15 mouse cellular contexts compared by ENCODE assay signal in the genomic region with DNA sequence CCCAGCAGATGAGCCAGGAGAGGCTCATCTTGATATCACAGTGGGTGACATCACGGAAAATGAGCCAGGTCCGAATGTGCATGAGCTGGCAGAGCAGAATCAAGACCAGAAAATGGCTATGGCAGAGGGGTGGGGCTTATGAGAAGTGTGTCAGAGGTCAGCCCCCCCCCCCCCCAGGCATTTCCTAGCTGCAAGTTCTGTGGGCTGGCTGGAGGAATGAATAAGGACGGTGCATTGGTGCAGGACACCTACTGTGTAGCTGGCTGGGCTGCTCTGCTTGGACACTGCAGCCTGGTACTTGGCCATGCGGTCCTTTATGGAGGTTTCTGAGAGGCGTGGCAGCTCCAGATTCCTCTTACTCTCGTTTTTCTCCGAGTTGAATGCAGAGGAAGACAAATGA. TPM values are rescaled to one million over a fixed set of nuclear protein-coding genes. Genes with fewer than 3 reads are reported as not detected.
DNase-seq lines count a peak whose midpoint lies in the region; ATAC-seq and TF ChIP-seq lines count a peak whose summit lies in the region.
"Had no signal": no experiment of that assay in that cellular context is flagged by ENCODE, and none has a peak within 500 bp of the region (broad histone marks: within the 10 kb centered on the region; RNA-seq: fewer than 3 reads in every experiment).

No protein-coding gene starts in this region.

- peak overlapping the region; percentile 14; the same call in 1 of the 2 replicates for H3K27ac ChIP-seq in forebrain, embryonic 15.5 days (replicated peaks)
- H3K27ac ChIP-seq: gastrocnemius, adult 2 months; liver, embryonic 12.5 days had no signal

- no peak for TF ChIP-seq POLR2A in brain, embryonic 14.5 days (IDR thresholded peaks at IDR 0.05; ENCODE audit: borderline replicate concordance, extremely low read depth, insufficient read depth, insufficient read length, poor library complexity, severe bottlenecking)

- H3K4me1 ChIP-seq in forebrain, embryonic 15.5 days, result peaks cover 34% of the 10 kb centered on the region

- no peaks in the 10 kb centered on the region for H3K9me3 ChIP-seq in forebrain, embryonic 15.5 days
- H3K9me3 ChIP-seq: G1E; liver, embryonic 12.5 days; megakaryocyte, embryonic 14.5 days had no signal

- ATAC-seq in forebrain, embryonic 15.5 days (replicated peaks), result no peak
- ATAC-seq: activated CD4-positive, CD25-positive, alpha-beta regulatory T cell, adult 4 months; intestine, embryonic 16.5 days; liver, embryonic 12.5 days had no signal

- no peak for TF ChIP-seq CTCF in brain, embryonic 14.5 days (IDR thresholded peaks at IDR 0.05; ENCODE audit: borderline replicate concordance, extremely low read depth, insufficient read depth, insufficient read length)

- H3K9ac ChIP-seq in forebrain, embryonic 15.5 days (replicated peaks), result no peak overlapping the region
- H3K9ac ChIP-seq: liver, embryonic 12.5 days had no signal

- H3K4me2 ChIP-seq in forebrain, embryonic 15.5 days (replicated peaks), result no peak overlapping the region
- H3K4me2 ChIP-seq: liver, embryonic 12.5 days had no signal

- no peak overlapping the region for H3K4me3 ChIP-seq in forebrain, embryonic 15.5 days
- H3K4me3 ChIP-seq: gastrocnemius, adult 2 months; liver, embryonic 12.5 days; megakaryocyte, embryonic 14.5 days had no signal

- H3K27me3 ChIP-seq in forebrain, embryonic 15.5 days, result no peaks in the 10 kb centered on the region
- H3K27me3 ChIP-seq: liver, embryonic 12.5 days had no signal

- 17% methylated on average over 7 of the region's 7 CpGs for WGBS in forebrain, embryonic 15.5 days

- DNase-seq in 3T3-L1 (ENCODE audit: low read depth, low spot score) (peak; percentile 61), 416B (ENCODE audit: low read depth) (peak; percentile 71), adipocyte (ENCODE audit: low spot score) (no peak)
- DNase-seq in brain, embryonic 14.5 days (ENCODE audit: low read depth), result peak; percentile 68
- no peak for DNase-seq in layer of hippocampus, adult 18-20 months (ENCODE audit: low spot score in 2 of 2)
- DNase-seq in thymus, postnatal 25 days, result no peak
- DNase-seq: gastrocnemius, adult 2 months; kidney, postnatal 25 days; right cerebral cortex, adult 18-20 months had no signal

- 0 out of 2 replicates have a peak, but pooled peaks cover 8% of the 10 kb centered on the region for H3K36me3 ChIP-seq in forebrain, embryonic 15.5 days
- H3K36me3 ChIP-seq: G1E had no signal

RNA-seq across cellular contexts. Expression of gene Cers5, which starts 33.5 kb away (rescaled TPM):
- polyA plus RNA-seq in brain, embryonic 14.5 days (2012; rRNA removed), result 61.1 and 69.4 TPM in 2 replicates
- polyA plus RNA-seq in forebrain, embryonic 15.5 days (2015; fragmentation: Nextera tagmentation; extraction: Ambion mirVana), result 69.4 and 69.7 TPM in 2 replicates
- total RNA-seq in layer of hippocampus, adult 18-20 months (2021), result 10 to 100 TPM; 26.4 to 29.7 TPM

Comparison
In these comparisons a context has a peak if more than half of its experiments do, and no peak if none do; other contexts are left out.
1. DNase-seq: peak in 3T3-L1 (single experiment), 416B (single experiment) and brain, embryonic 14.5 days (single experiment); none in adipocyte (single experiment), layer of hippocampus, adult 18-20 months (0 of 2) and thymus, postnatal 25 days (single experiment).